Mouse (Mus musculus): ENCODE results near the gene Efnb2. TPM values are rescaled to one million over a fixed set of nuclear protein-coding genes. Genes with fewer than 3 reads are reported as not detected.

The Efnb2 gene
- polyA plus RNA-seq, 1 experiment from 2014 or later, result 61.5 TPM

GRCm38 (mm10) chr8:8652388-8652787 is 8.7 kb downstream of the Efnb2 start:
- ATAC-seq (ENCODE audit: low FRiP score), result no peak
- H3K4me3 ChIP-seq, result no peak overlapping the region
- no peaks in the 10 kb centered on the region for H3K9me3 ChIP-seq (replicated peaks)
- no peak overlapping the region for H3K9ac ChIP-seq
- H3K4me2 ChIP-seq (replicated peaks), result 0 out of 2 replicates have a peak overlapping the region, but pooled peaks have one; percentile 13
- H3K27ac ChIP-seq, result no peak overlapping the region
- no peaks in the 10 kb centered on the region for H3K36me3 ChIP-seq
- WGBS, result 82% methylated on average over 4 of the region's 4 CpGs
- peaks cover 85% of the 10 kb centered on the region for H3K4me1 ChIP-seq
- no peaks in the 10 kb centered on the region for H3K27me3 ChIP-seq

DNA sequence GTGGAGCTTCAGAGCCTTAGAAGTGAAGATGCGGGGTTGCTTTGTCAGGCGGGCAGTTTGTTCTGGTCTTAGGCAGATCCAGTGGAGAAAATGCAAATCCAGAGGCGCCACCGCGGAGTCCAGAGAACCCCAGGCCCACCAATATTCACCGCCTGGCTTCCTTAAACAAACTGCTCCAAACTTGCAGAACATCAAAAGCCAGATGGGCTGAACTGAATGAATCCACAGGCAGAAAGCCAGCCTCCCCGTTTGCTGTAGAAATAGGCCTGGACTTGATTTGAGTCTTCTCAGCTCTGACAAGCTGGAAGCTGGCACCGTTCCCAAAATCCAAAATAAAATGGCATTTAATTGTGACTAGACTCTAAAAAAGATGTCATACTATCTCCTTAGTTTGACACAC is 11.1 kb downstream of the Efnb2 start:
- ATAC-seq (ENCODE audit: low FRiP score), result no peak
- no peak overlapping the region for H3K27ac ChIP-seq

GRCm38 (mm10) chr8:8649536-8649935 is 11.5 kb downstream of the Efnb2 start:
- Histone ChIP-seq H3K27me3 (no peaks in the 10 kb centered on the region), H3K4me3 (no peak overlapping the region), H3K9ac (no peak overlapping the region), H3K4me1 (peaks cover 76% of the 10 kb centered on the region), H3K27ac (no peak overlapping the region), H3K4me2 (replicated peaks) (peak overlapping the region; percentile 15; the same call in 1 of the 2 replicates), H3K36me3 (0 out of 2 replicates have a peak, but pooled peaks cover 4% of the 10 kb centered on the region), H3K9me3 (replicated peaks) (no peaks in the 10 kb centered on the region)
- WGBS, result 81% methylated on average over 3 of the region's 3 CpGs
- no peak for ATAC-seq (ENCODE audit: low FRiP score)

More for the DNA sequence above, 11.1 kb downstream of the Efnb2 start:
- Histone ChIP-seq H3K4me1 (peaks cover 80% of the 10 kb centered on the region), H3K9me3 (replicated peaks) (no peaks in the 10 kb centered on the region), H3K27me3 (no peaks in the 10 kb centered on the region), H3K9ac (no peak overlapping the region), H3K4me3 (no peak overlapping the region), H3K4me2 (replicated peaks) (peak overlapping the region; percentile 15; the same call in 1 of the 2 replicates), H3K36me3 (0 out of 2 replicates have a peak, but pooled peaks cover 4% of the 10 kb centered on the region)
- 43% methylated on average over 8 of the region's 8 CpGs for WGBS

GRCm38 (mm10) chr8:8648686-8649085 is 12.4 kb downstream of the Efnb2 start:
- Histone ChIP-seq H3K4me2 (replicated peaks) (no peak overlapping the region), H3K9me3 (replicated peaks) (no peaks in the 10 kb centered on the region), H3K36me3 (0 out of 2 replicates have a peak, but pooled peaks cover 4% of the 10 kb centered on the region), H3K4me3 (no peak overlapping the region), H3K9ac (no peak overlapping the region), H3K4me1 (peaks cover 72% of the 10 kb centered on the region), H3K27me3 (no peaks in the 10 kb centered on the region), H3K27ac (no peak overlapping the region)
- ATAC-seq (ENCODE audit: low FRiP score), result no peak
- WGBS, result 76% methylated on average over 7 of the region's 7 CpGs

- Histone ChIP-seq H3K4me1 (peaks cover 64% of the 10 kb centered on the region), H3K27me3 (no peaks in the 10 kb centered on the region), H3K36me3 (0 out of 2 replicates have a peak, but pooled peaks cover 4% of the 10 kb centered on the region), H3K27ac (no peak overlapping the region), H3K4me2 (replicated peaks) (no peak overlapping the region), H3K4me3 (no peak overlapping the region), H3K9me3 (replicated peaks) (no peaks in the 10 kb centered on the region), H3K9ac (no peak overlapping the region)
- 72% methylated on average over 7 of the region's 7 CpGs for WGBS
- ATAC-seq (ENCODE audit: low FRiP score), result no peak
Measured at GRCm38 (mm10) chr8:8647824-8648223, 13.2 kb downstream of the Efnb2 start.

- H3K4me2 ChIP-seq (replicated peaks), result no peak overlapping the region
- no peak overlapping the region for H3K9ac ChIP-seq
- WGBS, result 67% methylated on average over 3 of the region's 3 CpGs
- no peak overlapping the region for H3K27ac ChIP-seq
- no peak for ATAC-seq (ENCODE audit: low FRiP score)
- H3K4me3 ChIP-seq, result no peak overlapping the region
- 0 out of 2 replicates have a peak, but pooled peaks cover 4% of the 10 kb centered on the region for H3K36me3 ChIP-seq
- H3K4me1 ChIP-seq, result peaks cover 63% of the 10 kb centered on the region
- no peaks in the 10 kb centered on the region for H3K9me3 ChIP-seq (replicated peaks)
- no peaks in the 10 kb centered on the region for H3K27me3 ChIP-seq
Measured at GRCm38 (mm10) chr8:8647319-8647718, 13.7 kb downstream of the Efnb2 start.

GRCm38 (mm10) chr8:8644160-8644915 is 16.7 kb downstream of the Efnb2 start:
- Histone ChIP-seq H3K4me3 (no peak overlapping the region), H3K9ac (no peak overlapping the region), H3K4me2 (replicated peaks) (no peak overlapping the region), H3K9me3 (replicated peaks) (no peaks in the 10 kb centered on the region), H3K27ac (no peak overlapping the region), H3K27me3 (no peaks in the 10 kb centered on the region), H3K36me3 (0 out of 2 replicates have a peak, but pooled peaks cover 4% of the 10 kb centered on the region), H3K4me1 (peaks cover 50% of the 10 kb centered on the region)
- WGBS, result 68% methylated on average over 11 of the region's 11 CpGs
- ATAC-seq (ENCODE audit: low FRiP score), result no peak

DNA sequence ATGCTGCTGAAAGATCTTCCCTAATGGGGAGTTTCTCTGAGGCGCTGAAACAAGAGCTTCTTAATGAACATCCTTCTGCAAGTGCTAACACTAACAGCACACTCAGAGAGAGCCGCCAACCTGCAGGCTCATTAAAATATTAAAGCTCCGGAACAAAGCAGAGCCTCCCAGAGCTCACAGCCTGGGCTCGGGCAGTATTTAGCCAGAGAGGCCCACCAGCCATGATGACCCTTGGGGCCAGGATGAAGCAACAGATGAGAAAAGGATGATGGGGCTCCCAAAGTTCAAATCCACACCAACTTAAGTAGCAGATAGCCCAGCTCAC is 20.8 kb downstream of the Efnb2 start:
- Histone ChIP-seq H3K27me3 (no peaks in the 10 kb centered on the region), H3K4me3 (no peak overlapping the region), H3K9me3 (replicated peaks) (no peaks in the 10 kb centered on the region), H3K4me2 (replicated peaks) (no peak overlapping the region), H3K36me3 (peaks cover 8% of the 10 kb centered on the region; the same call in 1 of the 2 replicates), H3K27ac (peak overlapping the region; percentile 52; the same call in 1 of the 2 replicates), H3K4me1 (peaks cover 33% of the 10 kb centered on the region), H3K9ac (no peak overlapping the region)
- 0 out of 2 replicates have a peak, but pooled peaks have one; percentile 37 for ATAC-seq (ENCODE audit: low FRiP score)
- 7% methylated on average over 4 of the region's 4 CpGs for WGBS

- H3K9ac ChIP-seq, result no peak overlapping the region
- no peak overlapping the region for H3K4me3 ChIP-seq
- no peaks in the 10 kb centered on the region for H3K9me3 ChIP-seq (replicated peaks)
- no peak overlapping the region for H3K4me2 ChIP-seq (replicated peaks)
- H3K27me3 ChIP-seq, result no peaks in the 10 kb centered on the region
- 42% methylated on average over 8 of the region's 8 CpGs for WGBS
- peaks cover 31% of the 10 kb centered on the region for H3K4me1 ChIP-seq
- H3K36me3 ChIP-seq, result peaks cover 10% of the 10 kb centered on the region; the same call in 1 of the 2 replicates
- H3K27ac ChIP-seq, result no peak overlapping the region
- no peak for ATAC-seq (ENCODE audit: low FRiP score)
Measured at GRCm38 (mm10) chr8:8639569-8640263, 21.3 kb downstream of the Efnb2 start.

- Histone ChIP-seq H3K27ac (no peak overlapping the region), H3K9me3 (replicated peaks) (no peaks in the 10 kb centered on the region), H3K4me2 (replicated peaks) (no peak overlapping the region), H3K36me3 (peaks cover 30% of the 10 kb centered on the region), H3K27me3 (no peaks in the 10 kb centered on the region), H3K4me3 (no peak overlapping the region), H3K4me1 (peaks cover 15% of the 10 kb centered on the region; the same call in 1 of the 2 replicates), H3K9ac (no peak overlapping the region)
- 76% methylated on average over 7 of the region's 7 CpGs for WGBS
- no peak for ATAC-seq (ENCODE audit: low FRiP score)
Measured at GRCm38 (mm10) chr8:8631394-8631793, 29.6 kb downstream of the Efnb2 start.

DNA sequence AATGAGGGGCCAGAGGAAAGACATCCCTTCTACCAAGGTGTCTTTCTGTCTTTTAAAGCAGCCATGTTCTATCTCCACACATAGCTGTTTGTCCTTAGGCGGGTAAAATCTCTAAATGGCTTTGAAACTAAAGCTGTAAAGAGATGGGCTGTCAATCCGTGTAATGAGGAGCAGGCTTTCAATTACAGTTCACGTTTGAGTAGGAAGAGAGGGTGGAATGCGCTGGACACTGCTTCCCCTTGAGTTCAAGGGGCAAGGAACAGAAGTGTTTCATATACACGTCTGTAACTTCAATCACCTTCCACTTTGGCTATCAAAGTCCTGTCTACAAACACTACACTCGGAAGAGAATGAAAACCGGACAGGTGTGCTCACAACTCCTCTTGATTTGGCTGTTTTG is 37.0 kb downstream of the Efnb2 start:
- Histone ChIP-seq H3K9ac (no peak overlapping the region), H3K4me1 (peaks cover 34% of the 10 kb centered on the region), H3K4me3 (no peak overlapping the region), H3K9me3 (replicated peaks) (no peaks in the 10 kb centered on the region), H3K4me2 (replicated peaks) (no peak overlapping the region), H3K36me3 (peaks cover 37% of the 10 kb centered on the region), H3K27me3 (peaks cover 3% of the 10 kb centered on the region; the same call in 1 of the 2 replicates), H3K27ac (peak overlapping the region; percentile 7; the same call in 1 of the 2 replicates)
- no peak for ATAC-seq (ENCODE audit: low FRiP score)
- 55% methylated on average over 7 of the region's 7 CpGs for WGBS

DNA sequence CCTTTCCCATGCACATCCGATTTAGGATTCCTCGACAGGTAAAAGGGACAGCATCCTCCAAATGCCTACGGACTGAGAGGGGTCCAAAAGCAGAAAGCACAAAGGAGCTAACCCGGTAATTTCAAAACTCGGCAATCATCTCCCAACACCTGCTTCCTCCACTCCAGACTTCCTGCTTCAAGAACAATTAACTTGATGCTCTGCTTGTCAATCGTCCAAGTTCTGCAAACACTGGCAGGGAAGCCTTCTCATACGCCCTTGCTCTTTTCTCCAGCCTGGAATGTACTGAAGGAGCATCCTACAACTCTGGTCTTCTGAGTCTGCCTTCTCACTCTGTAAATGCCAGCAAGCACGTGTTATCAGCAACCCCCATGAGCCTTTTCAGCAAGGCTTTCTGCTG is 37.6 kb downstream of the Efnb2 start:
- H3K27me3 ChIP-seq, result peaks cover 3% of the 10 kb centered on the region; the same call in 1 of the 2 replicates
- H3K36me3 ChIP-seq, result peaks cover 37% of the 10 kb centered on the region
- H3K4me2 ChIP-seq (replicated peaks), result no peak overlapping the region
- WGBS, result 65% methylated on average over 8 of the region's 8 CpGs
- peak overlapping the region; percentile 7; the same call in 1 of the 2 replicates for H3K27ac ChIP-seq
- H3K4me3 ChIP-seq, result no peak overlapping the region
- no peak overlapping the region for H3K9ac ChIP-seq
- no peak for ATAC-seq (ENCODE audit: low FRiP score)
- H3K4me1 ChIP-seq, result peaks cover 36% of the 10 kb centered on the region
- H3K9me3 ChIP-seq (replicated peaks), result no peaks in the 10 kb centered on the region

Measured in hindbrain, embryonic 12.5 days (tissue).